Mouse (Mus musculus): ENCODE data around the gene Kntc1. TPM values are rescaled to one million over a fixed set of nuclear protein-coding genes. Genes with fewer than 3 reads are reported as not detected.

Kntc1 gene
- polyA plus RNA-seq, 1 experiment = 0.78 TPM

DNA sequence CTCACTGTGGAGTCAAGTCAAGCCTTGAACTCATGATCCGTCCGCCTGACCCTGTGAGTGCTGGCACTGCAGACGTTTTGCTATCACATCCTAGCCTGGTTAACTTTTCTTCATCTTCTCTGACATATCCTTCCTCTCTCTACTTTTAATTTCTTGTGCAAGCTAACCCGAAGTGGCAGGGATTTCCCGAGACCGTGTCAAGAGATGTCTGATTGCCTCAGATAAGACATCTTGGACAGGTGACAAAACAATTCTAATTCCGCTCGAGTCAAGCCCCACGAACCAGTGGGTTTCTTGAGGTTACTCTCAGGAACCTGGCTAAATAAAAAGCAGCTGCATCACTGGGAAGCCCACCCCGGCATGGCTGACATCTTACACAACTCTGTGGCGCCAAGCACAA, 109.3 kb downstream of the Kntc1 start:
- Histone ChIP-seq H3K27me3 (replicated peaks) (peaks cover 12% of the 10 kb centered on the region), H3K4me1 (peaks cover 8% of the 10 kb centered on the region; the same call in 1 of the 2 replicates), H3K9me3 (peaks cover 10% of the 10 kb centered on the region; the same call in 1 of the 2 replicates), H3K4me3 (replicated peaks) (no peak overlapping the region), H3K36me3 (replicated peaks; ENCODE audit: low read length) (no peaks in the 10 kb centered on the region)
- TF ChIP-seq GATA1 (IDR thresholded peaks at IDR 0.05; ENCODE audit: borderline replicate concordance, low read length) (no peak), FLI1 (IDR thresholded peaks at IDR 0.05; ENCODE audit: low read length) (no peak)

DNA sequence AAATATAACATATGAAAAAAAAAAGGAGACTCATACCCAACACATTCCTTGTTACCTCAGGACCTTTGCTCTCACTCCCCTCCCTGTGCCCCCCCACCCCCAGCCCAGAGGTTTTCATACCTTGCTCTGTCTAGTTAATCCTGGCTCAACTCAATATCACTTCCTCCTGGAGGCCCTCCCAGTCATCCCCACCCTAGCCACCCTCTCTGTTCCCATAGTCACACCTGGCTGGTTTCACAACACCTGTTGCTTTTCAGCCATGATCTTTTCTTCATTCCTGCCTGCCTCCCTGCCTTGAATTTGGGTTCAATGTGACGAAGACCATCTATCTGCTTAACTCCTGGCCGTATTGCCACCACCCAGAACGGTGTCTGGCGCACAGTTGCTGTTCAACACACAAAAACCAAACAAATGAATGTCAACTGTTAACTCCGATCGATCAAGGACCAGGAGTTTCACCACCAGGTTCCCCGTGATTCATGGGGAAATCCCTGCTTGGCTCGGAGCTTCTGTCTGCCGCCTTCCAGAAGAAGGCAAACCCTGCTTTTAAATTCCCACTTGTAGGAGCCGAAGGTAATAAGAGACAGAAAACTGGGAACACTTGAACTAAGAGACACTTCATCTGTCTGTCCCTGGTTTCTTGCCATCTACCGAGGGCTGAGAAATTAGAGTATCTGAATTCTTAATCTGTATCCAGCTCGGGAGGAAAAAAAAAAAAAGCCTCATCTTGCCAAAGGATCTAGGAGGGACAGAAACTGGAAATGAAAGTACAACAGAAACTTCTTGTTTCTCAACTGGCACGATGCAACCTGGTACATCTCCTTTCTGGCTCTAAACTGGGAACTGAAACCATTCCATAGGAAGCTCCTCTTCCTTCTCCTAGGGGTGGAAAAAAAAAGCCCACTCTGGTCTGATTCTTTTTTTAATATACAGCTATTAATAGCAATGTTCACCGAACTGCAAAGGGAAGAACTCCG, 113.1 kb downstream of the Kntc1 start:
- peaks cover 8% of the 10 kb centered on the region; the same call in 1 of the 2 replicates for H3K4me1 ChIP-seq
- H3K9me3 ChIP-seq = no peaks in the 10 kb centered on the region
- no peaks in the 10 kb centered on the region for H3K36me3 ChIP-seq (replicated peaks; ENCODE audit: low read length)
- peak overlapping the region; percentile 59 for H3K4me3 ChIP-seq (replicated peaks)
- peaks cover 18% of the 10 kb centered on the region for H3K27me3 ChIP-seq (replicated peaks)
- no peak for TF ChIP-seq GATA1 (IDR thresholded peaks at IDR 0.05; ENCODE audit: borderline replicate concordance, low read length)
- TF ChIP-seq FLI1 (IDR thresholded peaks at IDR 0.05; ENCODE audit: low read length) = no peak

DNA sequence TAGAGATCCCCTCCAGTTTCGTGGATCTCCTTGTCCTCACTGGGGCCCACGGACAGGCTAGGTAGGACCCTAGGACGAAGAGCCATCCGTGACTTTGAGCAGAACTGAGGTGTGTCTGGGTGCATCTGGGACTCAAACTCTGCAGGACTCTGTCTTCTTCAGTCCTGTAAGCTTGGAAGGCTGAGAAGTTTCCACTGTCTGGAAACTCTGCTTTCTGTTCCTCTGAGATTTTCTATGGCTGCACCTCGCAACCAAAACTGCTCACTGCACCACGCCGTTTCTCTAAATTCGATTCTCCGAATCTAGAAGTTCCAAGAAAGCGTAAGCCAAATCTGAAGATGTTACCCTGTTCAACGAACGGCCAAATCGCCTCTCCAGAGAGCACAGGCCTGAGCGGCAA, 114.4 kb downstream of the Kntc1 start:
- H3K4me3 ChIP-seq (replicated peaks) = peak overlapping the region; percentile 28

DNA sequence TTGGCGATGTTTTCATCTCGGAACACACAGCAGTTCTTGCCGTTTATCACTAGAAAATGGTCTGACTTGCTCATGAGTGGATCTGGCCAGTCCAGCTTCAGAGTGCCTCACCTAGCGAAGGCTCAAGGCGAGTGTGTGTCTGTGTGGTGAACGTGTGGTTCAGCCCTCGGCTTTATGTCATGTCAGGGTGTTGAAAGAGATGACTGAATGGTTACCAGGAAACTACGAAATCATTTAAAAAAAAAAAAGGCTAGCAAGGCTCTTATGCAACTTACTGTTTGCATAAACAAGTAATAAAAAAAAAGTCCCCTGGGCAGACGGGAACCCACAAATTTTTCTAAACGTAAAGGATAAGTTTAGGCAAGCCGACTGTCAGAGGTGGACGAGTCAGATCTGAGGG, 115.8 kb downstream of the Kntc1 start, which contains the start of gene Hcar2:
Gene Hcar2 (minus strand): TSS at position 135 of the 400 bp plus-strand sequence.
- peaks cover 17% of the 10 kb centered on the region for H3K27me3 ChIP-seq (replicated peaks)
- 0 out of 2 replicates have a peak, but pooled peaks cover 3% of the 10 kb centered on the region for H3K9me3 ChIP-seq
- TF ChIP-seq FLI1 (IDR thresholded peaks at IDR 0.05; ENCODE audit: low read length) (no peak), GATA1 (IDR thresholded peaks at IDR 0.05; ENCODE audit: borderline replicate concordance, low read length) (no peak)
- H3K4me3 ChIP-seq (replicated peaks) = peak within 1 kb of the TSS; percentile 62
- H3K4me1 ChIP-seq = peaks cover 8% of the 10 kb centered on the region; the same call in 1 of the 2 replicates
- H3K36me3 ChIP-seq (replicated peaks; ENCODE audit: low read length) = no peaks in the 10 kb centered on the region

More for the DNA sequence above, 114.4 kb downstream of the Kntc1 start:
- Histone ChIP-seq H3K27me3 (replicated peaks) (peaks cover 18% of the 10 kb centered on the region), H3K36me3 (replicated peaks; ENCODE audit: low read length) (no peaks in the 10 kb centered on the region), H3K9me3 (0 out of 2 replicates have a peak, but pooled peaks cover 3% of the 10 kb centered on the region), H3K4me1 (peaks cover 3% of the 10 kb centered on the region; the same call in 1 of the 2 replicates)
- TF ChIP-seq GATA1 (IDR thresholded peaks at IDR 0.05; ENCODE audit: borderline replicate concordance, low read length) = no peak
- TF ChIP-seq FLI1 (IDR thresholded peaks at IDR 0.05; ENCODE audit: low read length) = no peak

DNA sequence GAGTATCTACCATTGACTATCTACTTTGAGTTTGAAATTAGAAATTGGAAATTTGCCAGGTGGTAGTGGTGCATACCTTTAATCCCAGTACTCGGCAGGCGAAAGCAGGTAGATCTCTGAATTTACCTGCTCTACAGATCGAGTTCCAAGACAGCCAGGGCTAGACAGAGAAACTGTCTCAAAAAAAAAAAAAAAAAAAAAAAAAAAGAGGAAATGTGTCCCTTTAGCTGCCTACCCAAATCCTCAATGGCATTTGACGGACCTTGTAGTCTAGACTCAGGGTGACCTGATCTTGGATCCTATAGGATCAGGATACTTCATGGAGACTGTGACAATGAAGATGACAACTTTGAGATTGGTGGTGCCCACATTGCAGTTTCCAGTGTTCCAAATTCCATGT, 116.9 kb downstream of the Kntc1 start:
- TF ChIP-seq GATA1 (IDR thresholded peaks at IDR 0.05; ENCODE audit: borderline replicate concordance, low read length) (no peak), FLI1 (IDR thresholded peaks at IDR 0.05; ENCODE audit: low read length) (no peak)
- peaks cover 8% of the 10 kb centered on the region; the same call in 1 of the 2 replicates for H3K4me1 ChIP-seq
- H3K9me3 ChIP-seq = peaks cover 8% of the 10 kb centered on the region
- H3K4me3 ChIP-seq (replicated peaks) = no peak overlapping the region
- no peaks in the 10 kb centered on the region for H3K36me3 ChIP-seq (replicated peaks; ENCODE audit: low read length)
- H3K27me3 ChIP-seq (replicated peaks) = peaks cover 17% of the 10 kb centered on the region

DNA sequence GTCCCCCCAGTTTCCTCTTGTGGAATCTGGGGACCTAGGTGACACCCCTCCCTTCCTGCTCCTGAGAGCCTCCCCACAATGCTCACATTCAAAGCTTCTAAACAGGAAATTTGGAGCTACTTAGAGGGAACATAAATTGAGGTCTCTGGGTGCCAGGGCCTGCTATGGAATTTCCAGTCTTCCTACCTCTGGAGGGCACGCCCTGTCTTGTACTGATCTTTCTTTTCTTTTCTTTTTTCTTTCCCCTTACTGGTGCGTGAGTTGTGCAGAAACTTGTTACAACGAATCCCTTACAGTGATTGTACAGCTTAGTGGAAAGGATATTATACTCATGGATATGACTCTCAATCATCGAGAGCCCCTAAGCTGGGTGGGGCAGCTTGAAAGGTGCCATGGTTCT, 120.1 kb downstream of the Kntc1 start:
- no peak for TF ChIP-seq GATA1 (IDR thresholded peaks at IDR 0.05; ENCODE audit: borderline replicate concordance, low read length)
- TF ChIP-seq FLI1 (IDR thresholded peaks at IDR 0.05; ENCODE audit: low read length) = no peak
- Histone ChIP-seq H3K27me3 (replicated peaks) (peaks cover 7% of the 10 kb centered on the region), H3K4me1 (peaks cover 4% of the 10 kb centered on the region; the same call in 1 of the 2 replicates), H3K9me3 (peaks cover 12% of the 10 kb centered on the region), H3K36me3 (replicated peaks; ENCODE audit: low read length) (no peaks in the 10 kb centered on the region), H3K4me3 (replicated peaks) (no peak overlapping the region)

Other genes starting within 250 kb of the Kntc1 start
- not detected in 2 replicates for gene B3gnt4, start 239.3 kb upstream of the Kntc1 start, polyA plus RNA-seq (2012; ENCODE audit: insufficient read depth, low replicate concordance)
- gene Diablo, start 225.5 kb upstream of the Kntc1 start, polyA plus RNA-seq (2012; ENCODE audit: insufficient read depth, low replicate concordance) = 7.4 TPM in 1 of 2 replicates, not detected in the other
- not detected in 2 replicates for gene Gm49027, start 224.2 kb upstream of the Kntc1 start, polyA plus RNA-seq (2012; ENCODE audit: insufficient read depth, low replicate concordance)
- gene Vps33a, start 176.7 kb upstream of the Kntc1 start, polyA plus RNA-seq (2012; ENCODE audit: insufficient read depth, low replicate concordance) = 4.6 TPM in 1 of 2 replicates, not detected in the other
- gene Clip1, start 65.1 kb upstream of the Kntc1 start, polyA plus RNA-seq (2012; ENCODE audit: insufficient read depth, low replicate concordance) = 3.7 TPM in 1 of 2 replicates, not detected in the other
- 24.3 and 25.8 TPM in 2 replicates for gene Zcchc8, start 28.6 kb upstream of the Kntc1 start, polyA plus RNA-seq (2012; ENCODE audit: insufficient read depth, low replicate concordance)
- gene Rsrc2, start 302 bp upstream of the Kntc1 start, polyA plus RNA-seq (2012; ENCODE audit: insufficient read depth, low replicate concordance) = 15.1 TPM in 1 of 2 replicates, not detected in the other
- gene Hcar2, start 115.8 kb downstream of the Kntc1 start, polyA plus RNA-seq (2012; ENCODE audit: insufficient read depth, low replicate concordance) = not detected in 2 replicates
- gene Hcar1, start 130.3 kb downstream of the Kntc1 start, polyA plus RNA-seq (2012; ENCODE audit: insufficient read depth, low replicate concordance) = 0.50 TPM in 1 of 2 replicates, not detected in the other
- gene Denr, start 157.5 kb downstream of the Kntc1 start, polyA plus RNA-seq (2012; ENCODE audit: insufficient read depth, low replicate concordance) = 3.0 and 91.3 TPM in 2 replicates
- gene Gm43518, start 177.7 kb downstream of the Kntc1 start, polyA plus RNA-seq (2012; ENCODE audit: insufficient read depth, low replicate concordance) = not detected in 2 replicates
- 2.1 TPM in 1 of 2 replicates, not detected in the other for gene Ccdc62, start 181.0 kb downstream of the Kntc1 start, polyA plus RNA-seq (2012; ENCODE audit: insufficient read depth, low replicate concordance)
- gene Hip1r, start 223.9 kb downstream of the Kntc1 start, polyA plus RNA-seq (2012; ENCODE audit: insufficient read depth, low replicate concordance) = 5.4 and 11.0 TPM in 2 replicates